Mouse (Mus musculus) thymus, adult 2 months (tissue): ENCODE measurements around the gene Tuba1b.

Experiments
- CTCF ChIP-seq: fragments of 200-500 bp; IDR thresholded peaks from 2 replicates; pipeline ENCODE4 v1.5.1; 2012; ENCODE audit warnings: mild to moderate bottlenecking, control low read depth, low read length, moderate library complexity, borderline replicate concordance; ENCODE audit not compliant: control insufficient read depth, poor library complexity, insufficient read depth; ENCODE audit errors: extremely low read depth
- POLR2A ChIP-seq: fragments of 200-500 bp; IDR thresholded peaks from 2 replicates; pipeline ENCODE4 v1.6.1; 2012; ENCODE audit warnings: mild to moderate bottlenecking, low read length, control low read depth, moderate library complexity; ENCODE audit not compliant: control insufficient read depth, poor library complexity, insufficient read depth; ENCODE audit errors: extremely low read depth

DNA sequence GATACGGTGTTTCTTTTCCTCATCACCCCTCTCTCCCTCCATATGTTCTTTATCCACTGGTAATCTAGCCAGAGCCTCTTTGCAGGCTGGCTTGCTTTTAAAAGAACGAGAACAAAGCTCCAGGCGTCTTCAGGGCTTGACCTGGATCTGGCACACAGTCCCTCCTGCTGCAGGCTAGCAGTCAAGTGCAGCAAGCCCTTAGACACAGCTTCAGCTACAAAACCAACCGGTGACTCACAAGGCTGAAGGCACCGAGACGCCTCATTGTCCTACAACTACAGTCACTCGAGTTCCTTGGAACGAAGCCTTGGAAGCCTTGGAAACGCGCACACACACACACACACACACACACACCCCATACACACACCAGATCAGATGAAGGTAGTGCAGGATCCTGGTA, 6.5 kb upstream of the Tuba1b start:
- no peak for TF ChIP-seq CTCF
- TF ChIP-seq POLR2A, result no peak
